Mouse (Mus musculus): ENCODE measurements around the gene Dap.
A peak's percentile ranks its signal among the peaks of the same experiment; 100 is the strongest.

Dap gene

GRCm38 (mm10) chr15:31262361-31262760 is 38.2 kb downstream of the Dap start:
- no peak for DNase-seq (ENCODE audit: extremely low spot score, low spot score)

GRCm38 (mm10) chr15:31264827-31265226 is 40.7 kb downstream of the Dap start:
- DNase-seq (ENCODE audit: extremely low spot score, low spot score) = peak; percentile 82

- DNase-seq (ENCODE audit: extremely low spot score, low spot score) = no peak
Observed at GRCm38 (mm10) chr15:31265404-31265803, 41.3 kb downstream of the Dap start.

DNA sequence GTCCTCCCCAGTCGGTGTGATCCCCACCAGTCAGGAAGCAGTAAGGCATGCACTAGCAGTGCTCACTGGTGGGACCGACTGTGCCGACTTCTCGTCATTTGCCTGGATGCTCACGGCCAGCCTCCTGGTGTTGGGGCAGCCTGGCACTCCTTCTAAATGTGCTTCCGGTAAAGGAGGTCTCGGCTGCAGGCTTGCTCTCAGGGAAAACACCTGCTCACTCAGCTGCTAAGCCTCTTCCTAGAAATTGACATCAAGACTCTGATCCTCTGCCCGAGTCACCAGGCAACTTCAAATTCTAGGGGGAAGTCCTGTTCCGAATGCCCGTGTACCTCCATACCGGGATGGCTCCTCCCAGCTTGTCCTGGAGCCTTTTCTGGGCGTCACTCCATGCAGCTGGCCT is 41.7 kb downstream of the Dap start:
- DNase-seq (ENCODE audit: extremely low spot score, low spot score) = no peak

- DNase-seq (ENCODE audit: extremely low spot score, low spot score) = no peak
Observed at GRCm38 (mm10) chr15:31268148-31268547, 44.0 kb downstream of the Dap start.

GRCm38 (mm10) chr15:31269558-31269957 is 45.4 kb downstream of the Dap start:
- no peak for DNase-seq (ENCODE audit: extremely low spot score, low spot score)

GRCm38 (mm10) chr15:31272695-31273094 is 48.6 kb downstream of the Dap start:
- no peak for DNase-seq (ENCODE audit: extremely low spot score, low spot score)

GRCm38 (mm10) chr15:31273509-31273908 is 49.4 kb downstream of the Dap start:
- no peak for DNase-seq (ENCODE audit: extremely low spot score, low spot score)

DNA sequence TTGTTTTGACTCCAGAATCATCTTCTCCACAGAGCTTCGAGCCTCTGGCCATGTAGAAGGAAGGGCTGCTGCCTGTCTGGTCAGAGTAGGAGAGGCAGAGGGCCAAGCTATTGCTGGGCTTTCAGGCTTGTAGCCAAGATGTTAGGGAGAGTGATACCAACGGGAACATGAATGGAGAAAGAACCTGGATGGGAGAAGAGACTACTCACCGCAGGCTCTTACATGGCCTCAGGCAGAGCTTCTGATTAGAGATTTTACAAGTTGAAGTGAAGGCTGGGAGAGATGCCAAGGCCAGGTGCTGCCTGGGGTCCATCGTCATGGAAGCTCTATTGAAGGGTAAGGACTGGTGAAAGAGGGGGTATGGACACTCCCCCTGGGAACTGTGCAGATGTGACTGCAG is 54.0 kb downstream of the Dap start:
- DNase-seq (ENCODE audit: extremely low spot score, low spot score) = no peak

DNA sequence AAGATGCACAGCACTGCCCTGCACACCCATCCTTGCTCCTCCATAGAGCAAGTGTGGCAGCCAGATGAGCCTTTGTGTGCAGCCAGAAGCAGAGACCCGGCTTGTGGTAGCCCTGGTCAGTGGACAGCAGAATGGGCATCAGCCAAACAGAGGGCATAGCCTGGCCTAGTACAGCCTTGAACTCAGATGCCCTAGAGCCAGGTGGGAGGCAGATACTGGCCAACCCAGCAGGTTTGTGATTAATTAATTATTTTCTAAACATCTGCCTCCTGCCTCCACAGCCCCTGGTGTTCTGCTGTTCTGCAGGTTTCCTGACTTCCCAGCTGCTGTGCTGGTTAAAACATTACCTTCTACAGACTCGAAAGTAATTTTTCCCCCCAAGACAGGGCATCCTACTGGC is 55.0 kb downstream of the Dap start:
- DNase-seq (ENCODE audit: extremely low spot score, low spot score) = no peak

DNA sequence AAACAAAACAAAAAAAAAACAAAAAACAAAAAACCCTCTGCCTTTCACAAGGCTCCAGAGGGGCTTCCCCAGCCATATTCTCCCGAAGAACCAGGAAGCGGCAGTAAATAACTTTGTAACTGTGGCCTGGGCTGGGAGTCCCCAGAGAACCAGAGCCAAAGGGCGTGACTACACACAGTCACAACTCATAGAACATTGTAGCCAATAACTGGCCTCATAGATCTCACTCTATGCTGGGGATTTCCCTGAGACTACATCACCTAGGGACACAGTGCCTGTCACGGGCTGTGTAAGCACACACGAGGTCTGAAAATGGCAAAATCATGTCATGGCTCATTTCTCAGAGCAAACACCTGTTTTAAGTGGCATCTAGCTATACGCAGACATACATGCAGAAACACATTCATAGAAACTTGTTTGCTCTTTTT is 55.5 kb downstream of the Dap start:
- no peak for DNase-seq (ENCODE audit: extremely low spot score, low spot score)

DNA sequence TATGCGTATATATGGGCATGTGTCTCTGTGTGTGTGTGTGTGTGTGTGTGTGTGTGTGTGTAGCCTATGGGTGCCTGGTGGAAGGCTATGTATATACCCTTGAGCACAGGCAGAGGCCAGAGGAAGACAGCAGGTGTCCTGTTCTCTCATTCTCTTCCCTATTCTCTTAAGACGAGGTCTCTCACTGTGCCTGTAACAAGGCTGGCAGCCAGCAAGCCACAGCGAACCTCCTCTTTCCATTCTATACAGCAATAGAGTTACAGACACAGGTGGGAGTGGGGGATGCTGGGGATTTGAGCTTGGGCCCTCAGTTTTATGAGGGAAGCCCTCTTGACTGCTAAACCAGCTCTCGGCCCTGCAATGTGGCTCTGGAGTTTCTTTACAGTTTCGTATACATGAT is 55.9 kb downstream of the Dap start:
- no peak for DNase-seq (ENCODE audit: extremely low spot score, low spot score)

DNA sequence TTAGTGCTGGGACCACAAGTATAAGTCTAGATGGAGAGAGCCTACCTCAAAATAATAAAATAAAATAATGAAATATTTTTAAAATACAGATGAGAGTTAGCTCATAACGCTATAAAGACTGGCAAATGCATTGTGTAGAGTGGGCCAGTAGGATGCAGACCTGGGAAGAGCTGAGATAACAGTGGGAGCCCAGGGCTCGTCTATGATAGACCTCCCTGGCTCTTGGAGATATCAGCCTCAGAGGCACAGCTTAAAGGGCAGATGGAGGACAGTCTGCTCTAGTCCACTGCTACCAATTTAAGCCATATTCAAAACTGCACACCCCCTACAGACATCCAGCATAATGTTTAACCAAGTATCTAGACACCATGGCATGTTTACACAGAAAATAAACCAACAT is 56.6 kb downstream of the Dap start:
- no peak for DNase-seq (ENCODE audit: extremely low spot score, low spot score)

GRCm38 (mm10) chr15:31281830-31282229 is 57.7 kb downstream of the Dap start:
- no peak for DNase-seq (ENCODE audit: extremely low spot score, low spot score)

DNA sequence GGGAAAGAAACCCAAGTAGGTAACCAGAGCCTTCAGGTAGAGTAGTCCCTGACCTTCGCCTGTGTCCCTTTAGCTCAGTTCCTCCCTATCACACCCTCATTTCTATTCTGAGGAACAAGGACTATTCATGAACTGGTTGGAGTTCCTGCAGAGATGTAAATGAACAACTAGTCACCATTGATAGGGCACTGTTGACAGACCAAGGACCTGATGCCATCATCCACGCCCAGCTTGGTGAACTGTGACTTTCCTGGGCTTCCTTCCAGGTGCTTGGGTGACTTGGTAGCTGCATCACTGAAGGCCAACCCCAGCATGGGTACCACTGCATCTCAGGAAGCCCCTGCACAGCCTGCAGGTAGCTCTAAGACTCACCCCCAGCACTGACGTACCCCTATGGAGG is 58.2 kb downstream of the Dap start:
- DNase-seq (ENCODE audit: extremely low spot score, low spot score) = no peak

GRCm38 (mm10) chr15:31284142-31284541 is 60.0 kb downstream of the Dap start:
- DNase-seq (ENCODE audit: extremely low spot score, low spot score) = no peak

GRCm38 (mm10) chr15:31284922-31285631 is 61.0 kb downstream of the Dap start:
- DNase-seq (ENCODE audit: extremely low spot score, low spot score) = no peak

- no peak for DNase-seq (ENCODE audit: extremely low spot score, low spot score)
Observed at GRCm38 (mm10) chr15:31285695-31286094, 61.6 kb downstream of the Dap start.

- DNase-seq (ENCODE audit: extremely low spot score, low spot score) = no peak
Observed at GRCm38 (mm10) chr15:31292627-31293026, 68.5 kb downstream of the Dap start.

GRCm38 (mm10) chr15:31294311-31294710 is 70.2 kb downstream of the Dap start:
- no peak for DNase-seq (ENCODE audit: extremely low spot score, low spot score)

DNA sequence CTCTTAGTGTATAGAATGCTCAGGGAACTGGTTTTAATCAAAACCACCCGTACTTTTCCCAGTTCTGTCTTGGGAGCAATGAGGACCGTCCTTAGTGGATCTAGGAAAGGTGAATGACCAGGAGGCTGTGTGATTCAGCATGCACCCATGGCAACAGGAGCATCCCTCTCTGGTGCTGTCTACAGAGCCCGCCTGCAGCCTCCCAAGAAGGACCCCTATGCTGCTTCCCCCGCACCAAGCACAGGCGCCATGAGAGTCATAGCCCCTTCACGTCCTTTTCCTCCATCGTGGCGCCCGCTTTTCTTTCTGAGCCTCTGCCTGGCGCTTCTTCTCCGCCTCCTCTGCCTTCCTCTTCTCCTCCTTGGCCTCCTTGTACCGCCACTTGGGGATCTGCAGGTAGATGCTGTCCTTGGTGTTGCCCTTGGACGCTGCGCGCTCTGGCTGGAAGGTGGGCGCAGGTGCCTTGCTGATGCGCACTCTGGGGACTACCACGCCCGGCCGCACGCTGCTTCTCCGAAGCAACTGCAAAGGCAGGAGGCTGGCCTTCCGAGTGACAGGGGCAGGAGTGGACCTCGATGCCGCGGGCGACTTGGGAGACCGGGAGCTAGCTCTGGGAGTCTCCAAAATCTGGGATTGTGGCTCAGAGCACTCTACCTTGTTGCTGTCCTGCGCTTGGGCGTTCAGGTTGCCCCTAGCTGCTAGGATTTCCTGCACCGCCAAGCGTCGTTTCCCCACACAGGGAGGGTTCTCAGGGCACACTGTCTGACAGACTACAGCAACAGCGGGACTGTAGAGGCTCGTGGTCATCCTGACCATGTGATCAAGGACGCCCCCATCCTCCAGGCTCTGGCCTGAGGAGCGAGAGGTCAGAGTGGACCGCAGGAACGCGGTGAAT is 73.0 kb downstream of the Dap start:
- DNase-seq (ENCODE audit: extremely low spot score, low spot score) = no peak

DNA sequence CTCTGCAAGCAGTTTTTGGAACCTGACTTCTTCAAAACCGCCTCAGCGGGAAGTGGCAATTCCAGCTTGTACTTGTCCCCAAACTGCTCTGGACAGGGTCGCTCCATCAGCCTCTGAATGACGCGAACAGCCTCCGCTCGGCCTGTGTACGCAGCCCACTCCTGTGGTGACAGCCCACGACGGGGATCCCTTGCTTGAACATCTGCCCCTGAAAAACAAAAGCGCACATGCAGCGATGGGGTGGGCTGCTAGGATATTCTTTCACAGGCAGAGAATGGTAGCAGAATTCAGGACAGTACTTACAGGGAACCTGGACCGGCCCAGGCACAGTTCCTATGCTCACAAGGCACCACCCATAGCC is 73.6 kb downstream of the Dap start:
- DNase-seq (ENCODE audit: extremely low spot score, low spot score) = peak; percentile 40
